Mouse (Mus musculus) cerebellum, adult 8-10 months (tissue): ENCODE measurements around the gene Olfr1509.
"Not testable (repeated sequence)": the region's sequence is repeated elsewhere in the genome, so short reads cannot be mapped to it uniquely, and the experiment has no call there.

Experiments
- DNase-seq: peaks from one replicate; pipeline ENCODE4 v3.0.0; 2022

Olfr1509 gene

GRCm38 (mm10) chr14:52442690-52443089 lies at the start of gene Olfr1509:
TSS of gene Olfr1509 (plus strand) at chr14:52442990.
- DNase-seq = no peak

DNA sequence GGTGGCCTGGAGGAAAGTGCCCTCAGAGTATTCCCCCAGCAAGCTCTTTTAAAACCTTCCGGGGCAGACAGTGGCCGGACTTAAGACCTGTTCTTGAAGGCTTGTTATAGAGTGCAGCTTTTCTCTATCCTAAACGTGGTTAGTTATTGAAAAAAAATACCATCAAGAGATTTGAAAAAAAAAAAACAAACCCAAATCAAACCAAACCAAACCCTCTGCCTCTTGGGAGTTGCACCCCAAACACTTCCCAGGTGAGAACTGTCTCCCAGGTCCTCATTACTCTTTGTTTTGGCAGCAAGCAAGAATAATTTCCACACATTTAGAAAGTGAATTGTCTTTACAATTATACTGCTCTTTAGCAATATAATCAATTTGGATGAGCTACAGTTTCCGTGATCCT lies 45.5 kb upstream of the Olfr1509 start, which contains the start of gene Olfr1511:
Gene Olfr1511 (minus strand): TSS at position 101 of the 400 bp plus-strand sequence.
- DNase-seq = no peak

DNA sequence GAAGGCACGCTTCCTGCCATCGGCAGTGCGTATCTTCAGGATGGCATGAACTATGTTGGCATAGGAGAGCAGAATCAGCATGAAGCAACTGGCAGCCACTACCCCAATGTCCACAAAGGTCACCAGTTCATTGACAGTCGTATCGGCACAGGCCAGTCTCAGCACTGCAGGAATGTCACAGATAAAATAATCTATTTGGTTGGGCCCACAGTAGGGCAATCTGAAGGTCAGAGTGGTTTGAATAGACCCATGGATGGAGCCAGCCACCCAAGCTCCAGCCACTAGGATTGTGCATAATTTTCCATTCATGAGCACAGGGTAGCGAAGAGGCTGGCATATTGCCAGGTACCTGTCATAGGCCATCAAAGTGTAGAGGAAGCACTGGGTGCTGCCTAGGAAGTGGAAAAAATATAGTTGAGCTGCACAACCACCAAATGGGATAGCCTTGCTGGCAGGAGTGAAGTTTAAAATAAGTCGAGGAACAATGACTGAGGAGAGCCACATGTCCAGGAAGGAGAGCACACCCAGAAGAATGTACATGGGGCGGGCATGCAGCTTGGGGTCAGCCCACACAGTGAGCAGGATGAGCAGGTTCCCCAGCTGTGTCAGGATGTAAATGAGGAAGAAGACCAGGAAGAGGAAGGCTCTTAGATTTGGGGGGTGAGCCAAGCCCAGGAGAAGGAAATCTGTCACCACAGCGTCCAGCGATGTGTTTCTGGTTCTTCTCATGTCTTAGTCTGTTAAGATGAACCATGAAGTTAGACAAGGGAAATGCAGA lies 32.5 kb upstream of the Olfr1509 start:
- not testable (repeated sequence) for DNase-seq

- DNase-seq = no peak
Observed at GRCm38 (mm10) chr14:52414273-52414672, 28.5 kb upstream of the Olfr1509 start, which contains the start of gene Olfr1510. TSS of gene Olfr1510 (minus strand) at chr14:52414373.

GRCm38 (mm10) chr14:52427686-52428085 lies 15.1 kb upstream of the Olfr1509 start:
- no peak for DNase-seq

- DNase-seq = no peak
Observed at GRCm38 (mm10) chr14:52451138-52451537, 8.3 kb downstream of the Olfr1509 start.

DNA sequence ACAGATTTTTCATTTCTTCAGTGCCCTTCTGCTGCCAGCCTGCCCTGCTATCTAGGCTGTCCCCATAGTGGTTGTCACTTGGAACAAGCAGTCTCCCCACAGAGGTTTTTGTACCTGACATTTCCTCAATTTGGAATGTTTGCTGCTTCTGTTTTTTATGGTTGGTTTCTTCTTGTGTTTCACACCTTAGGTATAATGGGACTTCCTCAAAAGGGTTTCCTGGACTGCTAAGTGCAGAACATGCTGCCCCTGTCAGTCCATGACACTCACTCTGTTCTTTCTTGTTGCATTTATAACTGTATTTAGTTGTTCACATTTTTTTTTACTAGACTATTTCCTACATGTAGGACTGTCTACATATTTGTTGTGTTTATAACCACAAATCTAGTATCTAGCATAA lies 19.1 kb downstream of the Olfr1509 start:
- DNase-seq = no peak

GRCm38 (mm10) chr14:52465738-52466137 lies 22.9 kb downstream of the Olfr1509 start:
- no peak for DNase-seq

- DNase-seq = no peak
Observed at GRCm38 (mm10) chr14:52467395-52467794, 24.6 kb downstream of the Olfr1509 start, which contains the start of gene Olfr1508. TSS of gene Olfr1508 (minus strand) at chr14:52467495.

DNA sequence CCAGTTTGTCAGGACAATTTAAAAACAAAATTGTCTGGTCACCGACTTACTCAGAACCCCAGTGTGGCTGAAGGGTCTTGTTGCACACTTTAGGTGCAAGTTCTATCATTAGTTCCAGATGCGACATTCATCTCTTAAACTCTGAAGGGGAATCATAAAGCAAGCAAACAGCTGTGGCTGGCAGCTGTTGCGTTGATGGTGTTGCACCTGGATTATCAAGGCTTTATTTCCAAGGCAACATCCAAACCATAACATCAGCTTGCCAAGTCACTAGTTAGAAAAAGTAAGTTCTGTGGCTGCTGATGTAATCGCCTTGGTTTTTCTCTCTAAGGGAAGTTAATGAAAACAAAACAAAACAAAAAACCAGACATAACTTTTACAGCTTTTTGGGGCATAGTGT lies 52.7 kb downstream of the Olfr1509 start, which contains the start of gene Olfr1507:
Gene Olfr1507 (minus strand): TSS at position 234 of the 400 bp plus-strand sequence.
- no peak for DNase-seq
